Mouse (Mus musculus): Measurements from ENCODE around the gene Tmem121b. TPM values are rescaled to one million over a fixed set of nuclear protein-coding genes. Genes with fewer than 3 reads are reported as not detected.

Gene Tmem121b
- total and polyA plus RNA-seq, 3 experiments: not detected

GRCm38 (mm10) chr6:120468259-120468658 lies 25.3 kb downstream of the Tmem121b start:
- DNase-seq: no peak
- intact Hi-C loops (cut with DNase I): no loop called here
- Histone ChIP-seq H3K36me3 (ENCODE audit: control insufficient read depth, insufficient read depth, low read length) (no peaks in the 10 kb centered on the region), H3K9ac (ENCODE audit: low read depth, low read length) (no peak overlapping the region), H3K27me3 (ENCODE audit: control insufficient read depth, insufficient read depth, low read length) (no peaks in the 10 kb centered on the region), H3K27ac (no peak overlapping the region), H3K4me3 (no peak overlapping the region), H3K79me2 (replicated peaks; ENCODE audit: control insufficient read depth, insufficient read depth, low read length) (no peaks in the 10 kb centered on the region), H3K4me1 (ENCODE audit: control insufficient read depth, insufficient read depth, low read length) (peaks cover 7% of the 10 kb centered on the region)
- TF ChIP-seq EP300 (IDR thresholded peaks at IDR 0.05; ENCODE audit: insufficient read depth, low read depth, low read length): no peak
- TF ChIP-seq CTCF (IDR thresholded peaks at IDR 0.05): no peak
- no peak for TF ChIP-seq POLR2A (IDR thresholded peaks at IDR 0.05; ENCODE audit: insufficient read depth, low read depth, low read length)
- 98% methylated on average over 4 of the region's 4 CpGs for WGBS

GRCm38 (mm10) chr6:120466609-120467329 lies 26.8 kb downstream of the Tmem121b start:
- Histone ChIP-seq H3K27ac (no peak overlapping the region), H3K4me1 (ENCODE audit: control insufficient read depth, insufficient read depth, low read length) (peaks cover 7% of the 10 kb centered on the region), H3K27me3 (ENCODE audit: control insufficient read depth, insufficient read depth, low read length) (no peaks in the 10 kb centered on the region), H3K36me3 (ENCODE audit: control insufficient read depth, insufficient read depth, low read length) (no peaks in the 10 kb centered on the region), H3K79me2 (replicated peaks; ENCODE audit: control insufficient read depth, insufficient read depth, low read length) (no peaks in the 10 kb centered on the region), H3K9ac (ENCODE audit: low read depth, low read length) (no peak overlapping the region), H3K4me3 (no peak overlapping the region)
- DNase-seq: peak in 1 of 2 experiments; percentile 50
- WGBS: 77% methylated on average over 10 of the region's 10 CpGs
- TF ChIP-seq CTCF (IDR thresholded peaks at IDR 0.05) (no peak), EP300 (IDR thresholded peaks at IDR 0.05; ENCODE audit: insufficient read depth, low read depth, low read length) (no peak), POLR2A (IDR thresholded peaks at IDR 0.05; ENCODE audit: insufficient read depth, low read depth, low read length) (no peak)
- intact Hi-C loops (cut with DNase I): no loop called here

GRCm38 (mm10) chr6:120465393-120465792 lies 28.2 kb downstream of the Tmem121b start:
- H3K9ac ChIP-seq (ENCODE audit: low read depth, low read length): no peak overlapping the region
- intact Hi-C loops (cut with DNase I): no loop called here
- no peaks in the 10 kb centered on the region for H3K27me3 ChIP-seq (ENCODE audit: control insufficient read depth, insufficient read depth, low read length)
- peaks cover 5% of the 10 kb centered on the region for H3K4me1 ChIP-seq (ENCODE audit: control insufficient read depth, insufficient read depth, low read length)
- H3K36me3 ChIP-seq (ENCODE audit: control insufficient read depth, insufficient read depth, low read length): no peaks in the 10 kb centered on the region
- WGBS: 97% methylated on average over 4 of the region's 4 CpGs
- H3K4me3 ChIP-seq: no peak overlapping the region
- TF ChIP-seq POLR2A (IDR thresholded peaks at IDR 0.05; ENCODE audit: insufficient read depth, low read depth, low read length): no peak
- TF ChIP-seq EP300 (IDR thresholded peaks at IDR 0.05; ENCODE audit: insufficient read depth, low read depth, low read length): no peak
- no peak for TF ChIP-seq CTCF (IDR thresholded peaks at IDR 0.05)
- DNase-seq: no peak
- no peaks in the 10 kb centered on the region for H3K79me2 ChIP-seq (replicated peaks; ENCODE audit: control insufficient read depth, insufficient read depth, low read length)
- no peak overlapping the region for H3K27ac ChIP-seq

GRCm38 (mm10) chr6:120464406-120464939 lies 29.1 kb downstream of the Tmem121b start:
- WGBS: 54% methylated on average over 9 of the region's 9 CpGs
- intact Hi-C loops (cut with DNase I): no loop called here
- H3K27ac ChIP-seq: no peak overlapping the region
- DNase-seq: no peak
- TF ChIP-seq CTCF (IDR thresholded peaks at IDR 0.05) (no peak), POLR2A (IDR thresholded peaks at IDR 0.05; ENCODE audit: insufficient read depth, low read depth, low read length) (no peak), EP300 (IDR thresholded peaks at IDR 0.05; ENCODE audit: insufficient read depth, low read depth, low read length) (no peak)
- no peaks in the 10 kb centered on the region for H3K79me2 ChIP-seq (replicated peaks; ENCODE audit: control insufficient read depth, insufficient read depth, low read length)
- H3K9ac ChIP-seq (ENCODE audit: low read depth, low read length): no peak overlapping the region
- H3K36me3 ChIP-seq (ENCODE audit: control insufficient read depth, insufficient read depth, low read length): no peaks in the 10 kb centered on the region
- peak overlapping the region; percentile 59; the same call in 1 of the 2 replicates for H3K4me3 ChIP-seq
- H3K27me3 ChIP-seq (ENCODE audit: control insufficient read depth, insufficient read depth, low read length): no peaks in the 10 kb centered on the region
- H3K4me1 ChIP-seq (ENCODE audit: control insufficient read depth, insufficient read depth, low read length): no peaks in the 10 kb centered on the region; the same call in 1 of the 2 replicates

GRCm38 (mm10) chr6:120463884-120464283 lies 29.7 kb downstream of the Tmem121b start:
- WGBS: 2% methylated on average over 11 of the region's 11 CpGs
- intact Hi-C loops (cut with DNase I): no loop called here
- Histone ChIP-seq H3K79me2 (replicated peaks; ENCODE audit: control insufficient read depth, insufficient read depth, low read length) (no peaks in the 10 kb centered on the region), H3K4me1 (ENCODE audit: control insufficient read depth, insufficient read depth, low read length) (no peaks in the 10 kb centered on the region; the same call in 1 of the 2 replicates), H3K4me3 (peak overlapping the region; percentile 59), H3K36me3 (ENCODE audit: control insufficient read depth, insufficient read depth, low read length) (no peaks in the 10 kb centered on the region), H3K27me3 (ENCODE audit: control insufficient read depth, insufficient read depth, low read length) (no peaks in the 10 kb centered on the region), H3K9ac (ENCODE audit: low read depth, low read length) (peak overlapping the region; percentile 83), H3K27ac (no peak overlapping the region)
- peak; percentile 14 for TF ChIP-seq CTCF (IDR thresholded peaks at IDR 0.05)
- no peak for TF ChIP-seq POLR2A (IDR thresholded peaks at IDR 0.05; ENCODE audit: insufficient read depth, low read depth, low read length)
- no peak for TF ChIP-seq EP300 (IDR thresholded peaks at IDR 0.05; ENCODE audit: insufficient read depth, low read depth, low read length)
- DNase-seq: peak in 1 of 2 experiments; percentile 51
